Mouse (Mus musculus) midbrain, embryonic 16.5 days (tissue): ENCODE measurements at regions not wholly inside any gene's neighbourhood (a gene's known extent, or its start where the extent isn't known, plus 50 kb on each side); places are given as distances from the start of the nearest gene placed in this dataset.
A peak's percentile ranks its signal among the peaks of the same experiment; 100 is the strongest.

Source experiments
- ATAC-seq: fragments of 200-750 bp; cut with Nextera tagmentation; 2 replicates; pipeline ENCODE4 v1.8.0; 2017; ENCODE audit warnings: moderate TSS enrichment
- H3K27ac ChIP-seq: fragments of 300-500 bp; sonication (generic); 2 replicates; pipeline ENCODE4 v1.5.1; 2014; ENCODE audit warnings: mild to moderate bottlenecking, low read length, mixed read lengths
- H3K27me3 ChIP-seq: fragments of 300-500 bp; sonication (generic); 2 replicates; pipeline ENCODE4 v1.6.1; 2014; ENCODE audit warnings: low read depth, low read length, mixed read lengths; ENCODE audit not compliant: control insufficient read depth, insufficient read depth
- H3K36me3 ChIP-seq: fragments of 300-500 bp; sonication (generic); 2 replicates; pipeline ENCODE4 v1.6.1; 2014; ENCODE audit warnings: mild to moderate bottlenecking, low read length, moderate library complexity, mixed read lengths; ENCODE audit not compliant: control insufficient read depth, insufficient read depth
- H3K4me1 ChIP-seq: fragments of 300-500 bp; sonication (generic); 2 replicates; pipeline ENCODE4 v1.6.1; 2014; ENCODE audit warnings: mild to moderate bottlenecking, low read length, mixed read lengths; ENCODE audit not compliant: control insufficient read depth, insufficient read depth
- H3K4me2 ChIP-seq: fragments of 300-500 bp; sonication (generic); 2 replicates; pipeline ENCODE4 v1.6.1; 2014; ENCODE audit warnings: mild to moderate bottlenecking, low read length, mixed read lengths
- H3K4me3 ChIP-seq: fragments of 300-500 bp; sonication (generic); 2 replicates; pipeline ENCODE4 v1.5.1; 2014; ENCODE audit warnings: low read depth, mild to moderate bottlenecking, low read length, moderate library complexity, mixed read lengths
- H3K9ac ChIP-seq: fragments of 300-500 bp; sonication (generic); 2 replicates; pipeline ENCODE4 v1.6.1; 2014; ENCODE audit warnings: low read depth, low read length, mixed read lengths
- H3K9me3 ChIP-seq: fragments of 300-500 bp; sonication (generic); replicated peaks from 2 replicates; pipeline ENCODE4 v1.6.1; 2014; ENCODE audit warnings: mild to moderate bottlenecking, low read length, mixed read lengths; ENCODE audit not compliant: control insufficient read depth, poor library complexity, severe bottlenecking
- WGBS: fragments of 180-500 bp; shearing (Covaris S2); extraction: QIAGEN DNeasy Blood & Tissue Kit; methylation state at CpG from one replicate; pipeline ENCODE4 v1.1.7; 2014; 5-methylcytosine and 5-hydroxymethylcytosine counted together

GRCm38 (mm10) chr5:46740034-46740582 lies 882.7 kb upstream of the Lcorl start:
- Histone ChIP-seq H3K9ac (no peak overlapping the region), H3K4me3 (no peak overlapping the region), H3K36me3 (no peaks in the 10 kb centered on the region), H3K27ac (no peak overlapping the region), H3K4me2 (no peak overlapping the region), H3K4me1 (no peaks in the 10 kb centered on the region), H3K27me3 (no peaks in the 10 kb centered on the region), H3K9me3 (no peaks in the 10 kb centered on the region)
- ATAC-seq, result no peak
- 66% methylated on average over 2 of the region's 2 CpGs for WGBS

DNA sequence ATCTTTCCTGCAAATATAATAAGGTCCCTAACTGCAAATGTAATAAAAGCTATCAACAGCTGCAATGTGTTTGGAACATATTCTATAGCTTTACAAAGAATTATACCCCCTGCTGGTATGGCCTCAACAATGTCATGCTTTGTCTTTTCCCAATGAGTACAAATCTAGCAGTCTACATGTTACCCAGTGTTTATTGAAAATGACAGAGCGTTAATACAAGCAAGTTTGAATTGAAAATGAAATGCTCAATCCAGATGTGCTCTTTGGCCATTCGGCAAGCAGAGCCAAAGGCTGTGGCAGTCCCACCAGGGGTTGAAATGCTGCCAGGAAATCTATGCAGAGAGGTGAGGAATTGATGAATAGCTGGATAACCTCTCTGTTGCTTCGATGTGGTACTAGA lies 875.1 kb upstream of the Lcorl start:
- H3K27me3 ChIP-seq, result no peaks in the 10 kb centered on the region
- H3K9me3 ChIP-seq, result no peaks in the 10 kb centered on the region
- WGBS, result 73% methylated on average over 3 of the region's 3 CpGs
- H3K36me3 ChIP-seq, result no peaks in the 10 kb centered on the region
- H3K4me1 ChIP-seq, result no peaks in the 10 kb centered on the region
- H3K27ac ChIP-seq, result no peak overlapping the region
- no peak overlapping the region for H3K9ac ChIP-seq
- no peak overlapping the region for H3K4me2 ChIP-seq
- ATAC-seq, result no peak
- no peak overlapping the region for H3K4me3 ChIP-seq

DNA sequence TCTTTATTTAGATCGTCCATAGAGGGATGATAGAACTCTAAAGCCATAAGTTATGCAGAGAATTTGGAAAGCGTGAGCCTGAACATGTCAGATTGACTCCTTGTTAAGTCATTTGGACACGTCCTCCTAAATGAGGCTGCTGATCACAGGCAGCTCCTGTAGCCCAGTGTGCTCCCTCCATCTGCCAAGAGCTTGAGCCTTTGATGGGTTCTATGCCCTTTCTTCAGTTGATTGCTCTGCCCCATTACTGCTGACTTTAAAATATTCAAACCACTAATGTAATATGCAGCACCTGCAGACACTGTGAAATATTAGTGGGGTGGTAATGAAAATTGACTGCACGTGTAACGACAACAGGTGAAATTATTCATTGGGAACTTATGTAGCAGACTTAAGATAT lies 874.6 kb upstream of the Lcorl start:
- WGBS, result 67% methylated on average over 5 of the region's 5 CpGs
- peak; percentile 84 for ATAC-seq
- H3K4me3 ChIP-seq, result no peak overlapping the region
- no peaks in the 10 kb centered on the region for H3K9me3 ChIP-seq
- no peak overlapping the region for H3K4me2 ChIP-seq
- H3K9ac ChIP-seq, result no peak overlapping the region
- no peaks in the 10 kb centered on the region for H3K4me1 ChIP-seq
- H3K27ac ChIP-seq, result no peak overlapping the region
- no peaks in the 10 kb centered on the region for H3K27me3 ChIP-seq
- H3K36me3 ChIP-seq, result no peaks in the 10 kb centered on the region

GRCm38 (mm10) chr5:46731297-46731696 lies 873.9 kb upstream of the Lcorl start:
- no peaks in the 10 kb centered on the region for H3K27me3 ChIP-seq

DNA sequence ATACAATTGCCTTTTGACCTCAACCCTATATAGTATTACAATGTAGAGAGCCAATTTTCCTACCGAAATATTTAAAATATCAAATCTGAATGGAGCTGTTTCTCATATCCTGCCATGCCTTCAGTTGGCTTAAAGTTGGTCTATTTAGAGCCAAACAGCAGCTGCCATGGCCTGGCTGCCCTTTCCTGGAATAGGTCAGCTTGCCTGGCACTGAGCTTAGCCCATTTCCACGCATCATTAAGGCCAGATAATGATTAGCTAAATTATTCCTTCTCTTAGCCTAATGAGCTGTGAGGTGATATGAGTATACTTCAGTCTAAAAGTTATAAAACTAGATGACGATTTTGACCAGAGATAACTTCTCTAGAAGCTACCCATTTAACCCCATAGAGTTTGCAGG lies 852.2 kb upstream of the Lcorl start:
- WGBS, result 77% methylated on average over 3 of the region's 3 CpGs
- Histone ChIP-seq H3K36me3 (no peaks in the 10 kb centered on the region), H3K4me3 (no peak overlapping the region), H3K27ac (no peak overlapping the region), H3K4me1 (no peaks in the 10 kb centered on the region), H3K9ac (no peak overlapping the region), H3K4me2 (no peak overlapping the region), H3K9me3 (no peaks in the 10 kb centered on the region), H3K27me3 (no peaks in the 10 kb centered on the region)
- ATAC-seq, result no peak

More at GRCm38 (mm10) chr5:46731297-46731696, 873.9 kb upstream of the Lcorl start:
- Histone ChIP-seq H3K4me2 (no peak overlapping the region), H3K9me3 (no peaks in the 10 kb centered on the region), H3K4me3 (no peak overlapping the region), H3K9ac (no peak overlapping the region), H3K4me1 (no peaks in the 10 kb centered on the region), H3K36me3 (no peaks in the 10 kb centered on the region), H3K27ac (no peak overlapping the region)
- 58% methylated on average over 3 of the region's 3 CpGs for WGBS
- no peak for ATAC-seq

DNA sequence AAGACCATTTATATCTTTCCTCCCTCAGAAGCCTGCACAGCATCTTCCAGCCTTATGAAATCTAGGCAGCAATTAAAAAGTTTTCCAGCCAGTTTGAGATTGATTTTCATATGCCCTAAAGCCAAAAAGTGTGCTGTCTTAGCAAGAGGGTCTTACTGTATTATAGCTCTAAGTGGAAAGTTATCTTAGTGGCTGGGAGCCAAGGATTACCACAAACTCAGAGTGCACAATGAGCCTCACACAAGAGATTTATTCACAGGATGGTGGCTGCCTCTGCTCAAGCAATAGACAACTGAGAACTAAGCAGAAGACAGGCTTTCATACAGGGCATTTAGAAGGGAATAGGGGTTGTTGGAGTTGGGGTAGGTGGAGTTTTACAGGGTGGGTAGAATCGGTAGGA lies 850.4 kb upstream of the Lcorl start:
- Histone ChIP-seq H3K4me3 (no peak overlapping the region), H3K4me2 (no peak overlapping the region), H3K9me3 (no peaks in the 10 kb centered on the region), H3K4me1 (no peaks in the 10 kb centered on the region), H3K36me3 (no peaks in the 10 kb centered on the region), H3K27me3 (no peaks in the 10 kb centered on the region), H3K9ac (no peak overlapping the region), H3K27ac (no peak overlapping the region)
- no peak for ATAC-seq
- WGBS, result 87% methylated on average over 1 of the region's 1 CpGs

DNA sequence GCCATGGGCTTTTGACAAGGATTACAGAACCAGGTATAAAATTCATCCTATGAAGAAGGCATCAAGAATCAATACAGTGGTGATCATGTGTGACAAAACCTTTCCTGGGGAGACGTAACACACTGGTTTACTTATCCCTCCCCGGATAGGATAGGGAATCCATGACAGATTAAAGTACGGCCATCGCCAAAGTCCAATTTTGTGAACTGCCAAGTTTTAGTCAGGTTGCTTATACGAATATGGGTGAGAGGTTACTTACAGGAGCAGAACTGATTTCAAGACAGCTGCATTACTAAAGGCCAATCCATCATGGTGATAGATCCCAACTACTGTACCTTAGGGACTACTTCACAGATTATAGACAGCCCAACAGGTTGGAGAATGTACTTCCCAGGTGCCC lies 849.6 kb upstream of the Lcorl start:
- no peak overlapping the region for H3K9ac ChIP-seq
- H3K4me1 ChIP-seq, result no peaks in the 10 kb centered on the region
- H3K36me3 ChIP-seq, result no peaks in the 10 kb centered on the region
- H3K4me3 ChIP-seq, result no peak overlapping the region
- ATAC-seq, result no peak
- H3K27ac ChIP-seq, result no peak overlapping the region
- 95% methylated on average over 5 of the region's 5 CpGs for WGBS
- no peaks in the 10 kb centered on the region for H3K9me3 ChIP-seq
- H3K4me2 ChIP-seq, result no peak overlapping the region
- no peaks in the 10 kb centered on the region for H3K27me3 ChIP-seq

DNA sequence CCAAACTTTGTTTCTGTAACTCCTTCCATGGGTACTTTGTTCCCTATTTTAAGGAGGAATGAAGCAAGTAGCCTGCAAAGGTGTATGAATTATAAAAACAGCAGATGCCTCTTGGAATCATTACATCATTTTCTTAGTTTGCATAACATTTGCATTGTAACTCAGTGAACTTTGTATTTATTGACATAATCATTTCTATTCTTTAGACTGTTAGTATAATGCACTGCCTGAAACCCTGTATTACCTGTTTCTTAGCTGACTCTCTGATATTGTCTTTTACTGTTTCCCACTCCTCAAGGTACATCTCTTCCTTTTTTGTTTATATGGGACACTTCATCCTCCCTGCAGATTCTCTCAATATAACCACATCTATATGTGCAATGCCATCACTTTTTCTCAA lies 820.6 kb upstream of the Lcorl start:
- no peak overlapping the region for H3K27ac ChIP-seq
- no peak for ATAC-seq
- no peaks in the 10 kb centered on the region for H3K4me1 ChIP-seq
- H3K27me3 ChIP-seq, result no peaks in the 10 kb centered on the region
- no peak overlapping the region for H3K9ac ChIP-seq
- no peaks in the 10 kb centered on the region for H3K36me3 ChIP-seq
- H3K4me3 ChIP-seq, result no peak overlapping the region
- no peaks in the 10 kb centered on the region for H3K9me3 ChIP-seq
- no peak overlapping the region for H3K4me2 ChIP-seq

- no peaks in the 10 kb centered on the region for H3K9me3 ChIP-seq
- H3K36me3 ChIP-seq, result no peaks in the 10 kb centered on the region
- no peaks in the 10 kb centered on the region for H3K4me1 ChIP-seq
- H3K4me3 ChIP-seq, result no peak overlapping the region
- WGBS, result 91% methylated on average over 3 of the region's 3 CpGs
- no peak for ATAC-seq
- H3K4me2 ChIP-seq, result no peak overlapping the region
- no peaks in the 10 kb centered on the region for H3K27me3 ChIP-seq
- H3K27ac ChIP-seq, result no peak overlapping the region
- no peak overlapping the region for H3K9ac ChIP-seq
These were observed 817.5 kb upstream of the Lcorl start for GRCm38 (mm10) chr5:46674810-46675502.
